Mouse (Mus musculus): ENCODE data around the gene Ahcyl2. TPM values are rescaled to one million over a fixed set of nuclear protein-coding genes. Genes with fewer than 3 reads are reported as not detected.
"Not testable (repeated sequence)": the region's sequence is repeated elsewhere in the genome, so short reads cannot be mapped to it uniquely, and the experiment has no call there.

Ahcyl2 gene
- polyA plus RNA-seq, 1 experiment, result 118 TPM

DNA sequence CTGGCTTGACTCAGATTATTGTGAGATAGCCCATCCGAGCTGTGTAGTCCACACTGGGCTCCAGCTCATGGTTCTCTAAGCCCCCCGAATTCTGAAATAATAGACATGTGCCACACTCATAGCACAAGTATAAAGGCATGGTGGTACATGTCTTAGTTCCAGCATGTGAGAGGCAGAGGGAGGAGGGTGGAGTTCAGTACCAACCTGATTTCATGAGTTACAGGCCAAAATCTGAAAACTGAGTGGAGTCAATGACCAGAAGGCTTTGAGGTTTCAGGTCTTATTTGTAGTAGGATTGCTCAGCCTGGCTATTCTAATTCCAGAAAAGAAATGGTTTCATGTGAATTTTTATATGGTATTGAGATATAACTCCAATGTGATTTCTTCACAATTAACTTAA, 44.3 kb downstream of the Ahcyl2 start:
- DNase-seq (ENCODE audit: extremely low spot score in 1 of 2, low spot score in 1 of 2), result no peak

DNA sequence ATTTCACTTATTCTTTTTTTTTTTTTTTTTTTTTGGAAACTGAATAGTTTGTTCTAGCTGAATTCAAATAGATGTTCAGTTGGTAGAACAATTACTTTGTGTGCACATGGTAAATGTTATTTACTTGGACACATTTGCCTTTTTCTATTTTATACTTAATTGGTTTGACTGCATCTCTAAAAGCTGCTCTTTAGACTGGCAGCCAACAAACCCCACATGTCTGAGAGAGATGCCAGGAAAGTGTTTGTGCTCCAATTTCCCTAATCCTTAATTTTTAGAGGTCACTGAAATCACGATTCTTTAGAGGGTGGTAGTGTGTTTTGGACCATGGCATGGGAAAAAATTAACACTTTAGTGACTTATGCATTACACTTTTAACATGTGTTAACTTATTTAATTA, 44.8 kb downstream of the Ahcyl2 start:
- DNase-seq (ENCODE audit: extremely low spot score in 1 of 2, low spot score in 1 of 2), result no peak

DNA sequence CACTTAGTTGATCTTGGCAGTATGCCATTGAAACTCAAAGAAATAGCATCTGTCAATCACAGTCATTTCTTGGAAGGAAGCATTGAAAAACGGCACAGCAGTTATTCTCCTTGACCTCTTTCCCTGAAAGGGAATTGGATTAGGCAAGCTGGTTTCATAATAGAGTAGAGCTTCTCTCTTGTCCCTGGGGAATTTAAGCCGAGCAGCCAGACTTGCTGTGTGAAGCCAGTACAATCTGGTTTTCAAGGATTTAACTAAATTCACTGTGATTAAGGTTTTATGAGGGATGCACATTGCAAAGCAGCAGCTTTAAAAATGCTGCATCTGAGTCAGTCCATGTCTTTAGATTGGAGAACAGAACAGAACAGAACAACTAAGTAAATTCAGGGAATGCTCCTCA, 46.8 kb downstream of the Ahcyl2 start:
- peak; percentile 65 for DNase-seq (ENCODE audit: extremely low spot score in 1 of 2, low spot score in 1 of 2)

DNA sequence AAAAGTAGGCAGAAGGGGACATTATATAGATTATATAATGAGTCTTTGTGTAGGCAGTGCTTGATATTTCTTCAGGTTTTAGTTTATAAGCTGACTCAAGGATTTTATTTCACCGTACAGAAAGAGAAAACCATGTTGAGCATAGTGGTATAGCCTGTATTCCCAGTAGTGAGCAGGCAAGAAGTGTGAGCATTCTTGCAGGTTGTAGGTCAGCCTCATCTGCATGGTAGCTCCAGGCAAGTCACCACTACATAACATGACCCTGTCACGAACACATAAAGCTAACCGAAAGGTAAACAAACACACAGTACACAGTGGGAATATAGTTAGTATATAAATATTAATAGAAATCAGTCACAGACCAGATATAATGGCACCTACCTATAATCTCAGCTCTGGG, 47.2 kb downstream of the Ahcyl2 start:
- DNase-seq (ENCODE audit: extremely low spot score in 1 of 2, low spot score in 1 of 2), result no peak

DNA sequence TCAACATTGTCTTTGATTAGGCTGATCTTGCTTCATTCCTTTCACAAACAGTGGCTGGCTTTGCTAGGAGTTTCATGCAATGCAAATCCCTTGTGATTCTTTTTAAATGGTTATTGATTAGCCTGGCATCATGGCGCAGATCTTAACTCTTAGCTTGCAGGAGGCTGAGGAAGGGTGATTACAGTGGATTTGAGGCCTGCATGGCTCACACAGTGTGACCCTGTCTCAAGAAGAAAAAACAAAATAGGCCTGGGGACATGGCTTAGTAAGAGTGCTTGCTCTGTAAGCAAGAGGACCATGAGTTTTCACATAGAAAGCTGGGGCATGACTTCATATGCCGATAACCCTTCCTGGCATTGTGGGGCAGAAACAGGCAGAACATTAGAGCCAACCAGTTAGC, 47.8 kb downstream of the Ahcyl2 start:
- no peak for DNase-seq (ENCODE audit: extremely low spot score in 1 of 2, low spot score in 1 of 2)

DNA sequence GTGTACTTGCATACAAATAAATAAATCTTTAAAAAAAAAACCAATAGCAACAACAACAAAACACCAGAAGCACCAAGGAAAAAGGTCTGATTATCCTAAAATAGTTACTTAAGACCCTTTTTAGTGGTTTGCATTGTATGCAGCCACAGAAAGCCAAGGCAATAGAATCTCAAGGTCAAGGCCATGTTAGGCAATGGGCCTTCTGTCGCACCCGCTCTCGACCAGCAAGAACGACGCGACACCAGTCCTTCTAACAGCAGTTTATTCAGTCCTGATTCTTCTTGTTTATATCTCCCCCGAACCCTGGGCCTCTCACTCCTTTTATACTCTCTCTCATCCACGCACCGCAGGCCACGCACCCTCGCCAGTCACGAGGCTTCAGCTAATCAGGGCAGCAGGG, 48.6 kb downstream of the Ahcyl2 start:
- not testable (repeated sequence) for DNase-seq (ENCODE audit: extremely low spot score in 1 of 2, low spot score in 1 of 2)

DNA sequence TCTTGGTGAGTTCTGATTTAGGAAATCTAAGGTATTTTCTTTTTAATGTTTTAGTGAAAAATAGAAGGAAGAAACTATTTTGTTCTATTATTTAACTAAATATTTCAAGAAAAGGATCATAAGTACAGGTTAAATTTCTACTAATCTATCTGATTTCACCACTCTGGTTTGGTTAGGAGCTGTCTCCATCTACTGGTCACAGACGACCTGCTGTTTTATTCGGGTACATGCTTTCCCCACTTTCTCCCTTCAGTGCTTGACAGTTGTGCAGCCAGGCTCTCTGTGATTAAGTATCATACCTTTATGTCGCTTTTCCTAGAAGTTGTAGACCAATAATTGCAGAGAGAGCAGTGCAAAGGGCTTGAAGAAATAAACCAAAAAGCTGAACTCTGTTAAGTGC, 51.5 kb downstream of the Ahcyl2 start:
- DNase-seq (ENCODE audit: extremely low spot score in 1 of 2, low spot score in 1 of 2), result peak; percentile 13 to 75

DNA sequence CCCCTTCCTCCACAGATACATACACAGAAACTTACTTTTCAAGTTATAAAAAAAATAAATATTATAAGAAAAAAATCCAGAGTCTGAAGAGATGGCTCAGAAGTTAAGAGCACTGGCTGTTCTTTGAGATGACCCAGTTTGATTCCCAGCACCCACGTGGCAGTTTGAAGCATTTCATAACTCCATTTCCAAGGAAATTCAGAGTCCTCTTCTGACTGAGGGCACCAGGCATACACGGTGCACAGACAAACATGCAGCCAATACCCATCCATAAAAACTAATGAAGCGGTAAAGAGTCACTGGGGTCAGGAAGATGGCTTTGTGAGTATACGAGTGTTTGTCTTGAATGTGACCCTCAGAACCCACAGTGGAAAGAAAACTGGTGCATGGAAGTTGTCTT, 52.5 kb downstream of the Ahcyl2 start:
- DNase-seq (ENCODE audit: extremely low spot score in 1 of 2, low spot score in 1 of 2), result no peak

DNA sequence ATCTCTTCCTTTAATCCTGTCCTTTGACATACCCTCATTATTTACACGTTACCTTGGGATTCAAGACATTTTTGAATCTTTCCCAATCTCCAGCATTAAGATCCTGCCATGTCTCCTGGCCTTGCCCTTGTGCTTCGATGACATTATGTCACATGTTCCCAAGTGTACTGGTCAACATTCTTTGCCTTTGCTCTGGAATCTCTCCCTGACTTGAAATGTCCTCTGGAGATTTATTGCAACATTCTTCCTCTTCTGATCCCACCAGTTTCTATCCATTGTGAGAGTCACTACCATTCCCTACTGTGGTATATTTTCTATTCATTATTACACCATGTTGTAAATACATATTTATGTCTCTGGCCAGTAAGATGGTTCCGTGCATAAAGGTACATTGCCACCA, 53.1 kb downstream of the Ahcyl2 start:
- DNase-seq (ENCODE audit: extremely low spot score in 1 of 2, low spot score in 1 of 2), result no peak

DNA sequence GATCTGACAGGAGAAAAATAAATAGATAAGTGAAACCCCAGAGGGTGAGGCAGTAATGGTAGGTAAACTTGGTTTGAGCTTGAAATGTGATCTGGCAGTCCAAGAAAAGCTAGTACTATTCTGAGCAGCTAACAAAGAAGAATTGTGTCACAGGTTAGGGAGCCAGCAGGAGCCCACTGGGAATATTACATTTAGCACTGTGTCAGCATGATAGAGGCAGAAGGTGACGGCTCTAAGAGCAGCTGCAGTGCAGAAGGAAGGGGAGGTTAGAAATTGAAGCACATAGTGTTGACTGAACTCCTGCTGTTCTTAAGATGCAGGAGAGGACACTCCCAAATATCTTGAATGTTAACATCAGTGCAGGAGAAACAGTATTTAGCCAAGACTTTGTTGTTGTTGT, 54.0 kb downstream of the Ahcyl2 start:
- DNase-seq (ENCODE audit: extremely low spot score in 1 of 2, low spot score in 1 of 2), result no peak

DNA sequence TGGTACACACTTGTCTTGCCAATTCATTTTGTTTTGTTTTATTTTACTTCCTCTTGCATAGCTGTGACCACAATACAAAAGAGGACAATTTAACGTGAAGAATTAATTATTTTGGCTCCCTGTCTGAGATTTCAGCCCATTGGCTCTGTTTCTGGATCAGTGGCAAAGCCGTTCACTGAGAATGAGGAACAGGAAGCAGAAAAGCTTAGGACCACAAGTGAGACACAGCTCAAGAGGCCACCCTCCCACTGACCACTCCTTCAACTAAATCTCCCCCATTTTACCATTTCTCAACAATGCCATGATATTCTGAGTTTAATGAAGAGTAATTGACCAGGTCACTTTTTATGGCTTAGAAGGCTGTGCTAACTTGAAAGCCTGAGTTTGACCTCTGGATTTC, 57.5 kb downstream of the Ahcyl2 start:
- DNase-seq (ENCODE audit: extremely low spot score in 1 of 2, low spot score in 1 of 2), result no peak

DNA sequence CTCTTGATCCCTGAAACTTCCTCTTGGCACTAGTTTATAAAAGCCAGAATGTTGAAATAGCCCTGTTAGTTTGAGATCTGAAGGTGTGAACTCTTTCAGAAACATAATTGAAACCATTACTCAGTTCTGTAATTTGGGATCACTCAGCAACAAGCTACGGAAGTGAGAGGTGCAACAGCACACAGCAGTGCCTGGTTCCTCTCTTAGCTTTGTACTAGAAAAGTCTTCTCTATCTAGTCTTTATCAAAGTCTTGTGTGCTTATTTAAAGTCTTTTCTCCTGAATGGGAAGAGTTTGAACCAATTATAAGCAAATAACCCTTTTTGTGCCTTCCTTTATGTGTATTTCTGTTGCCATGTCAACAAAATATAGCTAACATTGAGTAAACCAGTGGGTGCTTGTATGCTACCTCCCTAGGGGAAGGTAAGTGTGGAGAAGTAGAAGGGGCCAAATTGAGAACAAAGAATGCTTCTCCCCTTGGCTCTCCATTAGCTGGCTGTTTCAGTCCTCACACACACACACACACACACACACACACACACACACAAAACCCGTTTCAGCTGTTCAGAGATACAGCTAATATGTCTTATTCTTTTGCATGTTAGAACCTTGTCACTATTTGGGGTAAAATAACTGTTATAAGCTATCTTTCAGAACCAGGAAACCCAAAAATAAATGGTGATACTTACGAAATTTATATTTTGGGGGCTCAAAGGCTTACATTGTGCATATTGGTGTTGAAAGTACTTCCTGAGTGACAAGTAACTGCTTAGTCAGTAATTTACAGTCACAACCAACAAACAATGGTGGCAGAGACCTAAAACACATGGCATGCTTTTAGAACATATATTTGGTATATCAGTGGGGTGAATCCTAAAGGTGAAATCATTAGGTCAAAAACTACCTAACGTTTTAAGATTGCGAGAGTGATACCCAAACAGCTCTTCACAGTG, 59.8 kb downstream of the Ahcyl2 start:
- DNase-seq (ENCODE audit: extremely low spot score in 1 of 2, low spot score in 1 of 2), result no peak

DNA sequence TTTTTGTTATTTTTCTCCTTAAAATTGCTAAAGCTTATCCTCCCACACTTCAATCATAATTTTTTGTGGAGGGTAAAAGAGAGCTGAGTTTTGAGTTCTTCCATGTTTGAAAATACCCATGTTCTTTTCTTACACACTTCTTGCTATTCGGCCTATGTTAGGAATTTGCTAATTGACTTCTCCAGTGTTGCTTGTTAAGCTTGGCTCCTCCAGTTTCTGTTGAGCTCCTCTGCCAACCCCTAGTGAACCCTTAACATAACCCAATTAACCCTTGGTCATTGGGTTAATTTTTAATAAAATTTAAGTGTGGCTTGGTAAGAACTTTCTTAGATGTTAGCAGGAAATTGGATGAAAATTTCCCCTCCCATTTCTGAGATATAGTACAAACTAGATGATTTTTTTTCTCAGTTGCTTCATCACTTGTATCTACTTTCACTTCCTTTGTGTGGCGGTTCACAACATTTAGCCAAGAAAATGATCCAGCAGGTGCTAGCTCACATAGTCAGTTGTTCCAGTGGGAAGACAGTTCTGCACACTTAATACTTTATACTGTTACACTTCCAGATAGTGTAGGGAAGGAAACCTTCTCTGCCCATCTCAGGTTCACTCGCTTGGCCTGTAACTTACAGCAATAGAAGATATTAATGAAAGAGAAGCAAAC, 60.9 kb downstream of the Ahcyl2 start:
- DNase-seq (ENCODE audit: extremely low spot score in 1 of 2, low spot score in 1 of 2), result no peak

DNA sequence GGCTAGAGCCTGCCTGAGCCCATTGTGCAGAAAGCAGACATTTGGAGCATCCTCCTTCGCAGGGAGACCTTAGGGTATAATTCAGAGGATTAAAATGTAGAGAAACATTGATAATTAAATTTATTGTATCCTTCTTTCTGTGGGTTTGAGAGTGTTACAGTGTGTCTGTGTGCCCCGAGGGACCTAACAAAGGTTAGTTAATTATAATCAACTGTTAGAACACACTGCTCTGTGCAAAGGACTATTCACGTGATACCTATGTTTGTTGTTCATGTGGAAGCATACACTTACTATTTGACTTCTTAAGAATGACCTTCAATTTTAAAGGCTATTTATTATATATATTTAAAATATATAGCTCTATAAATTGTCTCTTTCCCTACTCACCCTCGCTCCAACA, 64.5 kb downstream of the Ahcyl2 start:
- DNase-seq (ENCODE audit: extremely low spot score in 1 of 2, low spot score in 1 of 2), result no peak

DNA sequence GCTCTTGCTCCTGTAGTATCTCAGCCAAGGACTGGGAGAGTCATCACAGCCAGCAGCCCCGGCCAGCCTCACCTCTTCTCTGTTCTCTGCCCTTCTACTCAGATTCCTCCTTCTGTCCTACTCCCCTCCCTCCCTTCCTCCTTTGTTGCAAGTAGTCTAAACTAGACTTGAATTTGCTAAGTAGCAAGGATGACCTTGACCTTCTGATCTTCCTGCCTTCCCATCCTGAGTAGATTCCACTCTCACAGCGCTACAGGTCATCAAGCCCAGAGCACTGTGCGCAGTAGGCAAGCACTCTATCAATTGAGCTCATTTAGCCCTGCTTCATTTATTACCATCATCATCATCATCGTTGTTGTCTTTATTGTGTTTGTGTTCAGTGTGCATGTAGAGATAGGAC, 65.3 kb downstream of the Ahcyl2 start:
- DNase-seq (ENCODE audit: extremely low spot score in 1 of 2, low spot score in 1 of 2), result no peak

DNA sequence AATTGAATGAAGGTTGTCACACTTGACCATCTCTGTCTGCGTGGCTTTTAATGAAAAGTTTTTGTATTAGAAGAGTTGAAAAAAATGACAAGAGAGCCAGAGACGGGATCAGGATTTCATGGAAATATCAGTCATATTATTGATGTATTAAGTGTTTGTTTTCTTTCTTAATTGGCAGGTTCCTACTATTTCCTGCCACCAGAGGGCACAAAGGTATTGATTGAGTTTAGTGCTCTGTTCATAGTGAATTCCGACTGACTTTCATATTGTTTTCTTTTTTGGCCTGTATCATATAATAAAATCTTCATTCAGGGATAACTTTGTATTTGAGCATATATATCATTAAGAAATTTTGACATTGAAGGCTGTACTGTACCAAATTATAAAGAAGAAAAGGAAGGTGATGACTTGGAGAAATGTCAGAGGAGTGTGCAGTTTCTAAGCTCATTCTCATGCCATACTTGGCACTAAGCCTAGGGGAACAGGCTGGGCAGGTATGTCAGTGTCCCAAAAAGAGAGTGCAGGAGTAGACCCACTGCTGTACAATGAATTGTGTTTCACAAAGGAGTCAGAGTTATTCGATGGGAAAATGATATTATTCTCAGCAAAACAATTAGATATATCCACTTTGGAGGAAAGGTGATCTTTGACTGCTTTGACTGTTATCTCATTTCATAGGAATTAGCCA, 65.9 kb downstream of the Ahcyl2 start:
- DNase-seq (ENCODE audit: extremely low spot score in 1 of 2, low spot score in 1 of 2), result peak in 1 of 2 experiments; percentile 34

DNA sequence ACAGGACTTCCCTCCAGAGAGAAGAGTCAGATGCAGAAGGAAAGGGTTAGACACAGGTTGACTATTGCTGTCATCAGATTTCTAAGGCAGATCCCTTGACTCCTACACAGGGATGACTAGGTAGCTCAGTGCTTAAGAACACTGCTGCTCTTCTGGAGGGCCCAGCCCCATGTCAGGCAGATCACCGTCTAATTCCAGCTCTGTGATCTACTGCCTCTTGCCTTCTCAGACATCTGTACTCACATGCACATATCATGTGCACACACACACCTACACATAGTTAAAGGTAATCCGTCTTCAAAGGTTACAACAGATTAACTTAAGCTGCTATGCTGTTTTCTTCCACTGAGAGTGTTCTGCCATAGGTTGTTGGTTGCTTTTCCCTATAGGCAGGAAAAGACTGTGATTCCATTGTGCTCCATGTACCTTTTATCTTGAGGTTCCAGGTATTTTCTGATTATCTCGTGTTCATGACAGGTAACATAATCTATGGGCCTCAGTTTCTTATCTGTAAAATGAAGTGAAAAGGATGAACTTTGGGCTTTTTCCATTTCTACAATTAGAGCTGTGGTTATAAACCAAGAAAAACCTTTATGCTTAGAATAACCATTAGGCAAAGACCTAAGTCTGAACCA, 67.8 kb downstream of the Ahcyl2 start:
- DNase-seq (ENCODE audit: extremely low spot score in 1 of 2, low spot score in 1 of 2), result no peak

DNA sequence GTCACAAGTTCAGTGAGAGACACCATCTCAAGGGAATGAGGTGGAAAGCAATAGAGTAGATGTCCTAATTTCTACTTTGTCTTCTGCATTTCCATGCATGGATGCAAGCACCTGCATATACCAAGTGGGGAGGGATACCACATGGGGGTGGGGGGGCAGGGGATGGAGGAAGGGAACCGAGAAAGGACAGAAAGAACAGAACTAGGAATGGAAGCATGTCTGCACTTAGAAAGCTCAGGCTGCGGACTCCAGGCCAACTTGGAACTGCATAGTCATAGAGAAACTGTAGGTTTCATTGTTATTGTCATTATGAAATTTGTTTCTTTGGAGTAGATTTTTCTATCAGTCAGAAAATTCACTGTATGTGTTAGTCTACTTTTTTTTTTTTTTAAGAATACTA, 69.8 kb downstream of the Ahcyl2 start:
- DNase-seq (ENCODE audit: extremely low spot score in 1 of 2, low spot score in 1 of 2), result no peak

DNA sequence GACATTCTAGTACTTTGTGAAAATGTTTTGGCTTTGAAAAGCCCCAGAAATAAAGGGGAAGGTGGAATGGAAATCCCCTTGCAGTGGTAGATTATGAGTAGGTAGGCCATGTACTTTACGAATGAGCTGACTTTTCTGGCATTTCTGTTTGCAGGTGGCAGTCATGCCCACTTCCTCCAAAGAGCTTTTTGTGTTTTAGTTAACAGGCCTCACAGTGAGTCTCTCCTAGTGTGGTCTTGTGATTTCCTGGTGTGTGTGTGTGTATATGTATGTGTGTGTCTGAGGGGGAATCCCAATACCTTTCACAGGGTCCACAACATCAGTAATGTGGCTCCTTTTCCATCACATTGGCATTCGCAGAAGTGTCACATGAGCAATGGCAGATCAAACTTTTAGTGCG, 70.7 kb downstream of the Ahcyl2 start:
- DNase-seq (ENCODE audit: extremely low spot score in 1 of 2, low spot score in 1 of 2), result no peak

DNA sequence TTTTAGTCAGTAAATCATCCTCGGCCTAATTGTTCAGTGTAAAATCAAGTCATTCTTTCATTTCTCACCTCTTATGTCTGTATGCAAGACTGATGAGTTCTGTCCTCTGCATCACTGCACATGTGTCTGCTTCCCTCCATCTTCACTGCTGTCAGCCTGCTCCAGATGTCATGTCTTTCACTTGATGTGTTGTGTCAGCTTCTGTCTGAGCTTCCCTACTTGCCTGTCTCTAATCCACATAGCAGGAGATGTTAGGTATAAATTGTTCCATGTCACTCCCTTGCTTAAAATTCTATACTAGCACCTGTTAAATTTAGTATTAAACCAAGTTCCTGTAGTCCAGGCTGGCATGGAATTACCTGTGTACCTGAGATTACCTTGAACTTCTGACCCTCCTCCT, 72.2 kb downstream of the Ahcyl2 start:
- DNase-seq (ENCODE audit: extremely low spot score in 1 of 2, low spot score in 1 of 2), result no peak

DNA sequence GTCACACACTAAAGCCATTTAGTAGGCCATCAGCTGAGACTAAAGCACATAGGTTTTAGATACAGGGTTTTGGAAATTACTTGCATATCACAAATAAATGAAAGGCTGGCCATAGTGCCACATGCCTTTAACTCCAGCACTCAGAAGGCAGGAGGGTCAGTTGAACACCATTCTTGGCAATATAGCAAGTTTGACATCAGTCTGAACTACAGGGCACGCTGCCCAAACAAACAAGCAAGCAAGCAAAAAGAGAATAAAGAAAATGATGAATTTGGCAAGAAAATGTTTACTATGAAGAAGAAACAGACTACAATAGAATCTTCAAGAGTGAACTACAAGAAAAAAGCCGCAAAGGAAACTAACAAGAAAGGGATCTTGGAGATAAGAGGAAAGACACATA, 73.7 kb downstream of the Ahcyl2 start:
- no peak for DNase-seq (ENCODE audit: extremely low spot score in 1 of 2, low spot score in 1 of 2)
